Mouse (Mus musculus): ENCODE results near the gene Slc7a11.

GRCm38 (mm10) chr3:50272222-50272621, 171.2 kb downstream of the Slc7a11 start:
- TF ChIP-seq CTCF (IDR thresholded peaks at IDR 0.05), result no peak
- no peak for TF ChIP-seq EP300 (IDR thresholded peaks at IDR 0.05)
